Mouse (Mus musculus) adipocyte (in vitro differentiated cells): ENCODE measurements around the gene Angptl1.
A peak's percentile ranks its signal among the peaks of the same experiment; 100 is the strongest.

Experiments used
- DNase-seq: peaks from one replicate; pipeline ENCODE4 v3.0.0-alpha.2; 2016; ENCODE audit warnings: low spot score

The Angptl1 gene

GRCm38 (mm10) chr1:156838177-156838576 lies at the start of gene Angptl1:
Angptl1 (plus strand) TSS chr1:156838562.
- peak; percentile 54 for DNase-seq

DNA sequence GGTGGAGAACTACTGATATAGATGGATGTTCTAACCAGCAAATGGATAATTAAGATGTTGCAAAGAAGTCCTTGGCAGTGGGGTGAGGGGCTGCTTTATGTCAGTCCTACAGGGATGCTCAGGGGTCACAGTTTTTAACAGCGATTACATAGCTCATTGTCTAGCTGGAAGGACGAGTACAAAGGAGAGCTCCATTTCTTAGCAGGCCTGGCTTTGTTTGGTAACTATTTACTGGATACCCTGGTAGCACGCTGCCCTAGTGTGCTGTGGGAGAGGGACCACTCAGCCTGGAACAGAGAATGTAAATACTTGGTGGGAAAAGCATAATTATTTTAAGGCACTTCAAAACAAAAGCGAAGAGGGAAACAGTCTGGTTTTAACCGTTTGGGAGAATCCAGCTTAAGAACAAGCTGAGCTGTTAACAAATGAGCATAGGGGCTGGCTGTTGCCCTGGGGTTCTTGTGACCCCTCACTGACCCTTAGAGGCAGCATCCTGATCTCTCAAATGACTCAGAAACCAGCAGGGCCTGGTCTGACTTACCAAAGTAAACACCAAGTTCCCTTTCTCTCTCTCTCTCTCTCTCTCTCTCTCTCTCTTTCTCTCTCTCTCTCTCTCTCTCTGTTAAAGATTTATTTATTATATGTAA lies 48.4 kb upstream of the Angptl1 start:
- DNase-seq: no peak

DNA sequence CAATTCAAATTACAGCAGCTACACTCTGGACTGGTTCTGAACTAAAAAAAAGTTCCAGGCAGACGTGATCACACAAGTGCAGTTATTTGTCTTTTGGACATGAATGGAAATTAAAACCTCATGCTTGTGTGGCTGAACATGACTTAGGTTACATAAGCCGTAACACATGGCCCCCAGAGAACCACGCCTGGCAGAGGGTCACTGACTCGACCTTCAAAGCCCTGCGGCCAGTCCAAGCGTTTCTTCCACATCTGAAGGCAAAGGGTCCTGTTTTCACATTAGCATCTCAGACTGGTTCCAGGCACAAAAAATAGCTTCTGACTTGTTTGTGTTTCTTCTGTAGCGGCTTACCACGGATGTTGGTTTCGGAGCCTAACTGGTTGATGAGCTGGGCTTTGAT lies 42.1 kb upstream of the Angptl1 start:
- DNase-seq: no peak

GRCm38 (mm10) chr1:156801276-156801675 lies 37.1 kb upstream of the Angptl1 start:
- DNase-seq: no peak

DNA sequence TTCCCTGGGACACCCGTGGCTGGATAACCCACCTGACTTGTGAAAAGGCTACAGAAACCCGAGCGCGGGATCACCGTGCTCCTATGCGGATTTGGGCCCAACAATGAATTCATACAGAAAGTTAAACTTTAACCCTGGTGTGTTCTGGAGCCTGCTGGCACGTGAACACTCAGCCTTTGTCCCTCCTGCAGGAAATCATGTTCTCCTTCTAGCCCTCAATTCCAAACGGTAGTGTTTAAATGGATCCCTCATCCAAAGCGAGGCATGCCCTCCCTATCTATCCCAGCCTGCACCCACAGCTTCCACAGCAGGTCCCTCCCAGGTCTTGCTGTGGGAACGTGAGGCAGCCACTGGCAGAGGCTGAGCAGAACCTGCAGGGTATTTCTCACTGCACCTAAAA lies 30.0 kb upstream of the Angptl1 start:
- no peak for DNase-seq

- no peak for DNase-seq
These were observed 26.4 kb upstream of the Angptl1 start for GRCm38 (mm10) chr1:156811928-156812327.

DNA sequence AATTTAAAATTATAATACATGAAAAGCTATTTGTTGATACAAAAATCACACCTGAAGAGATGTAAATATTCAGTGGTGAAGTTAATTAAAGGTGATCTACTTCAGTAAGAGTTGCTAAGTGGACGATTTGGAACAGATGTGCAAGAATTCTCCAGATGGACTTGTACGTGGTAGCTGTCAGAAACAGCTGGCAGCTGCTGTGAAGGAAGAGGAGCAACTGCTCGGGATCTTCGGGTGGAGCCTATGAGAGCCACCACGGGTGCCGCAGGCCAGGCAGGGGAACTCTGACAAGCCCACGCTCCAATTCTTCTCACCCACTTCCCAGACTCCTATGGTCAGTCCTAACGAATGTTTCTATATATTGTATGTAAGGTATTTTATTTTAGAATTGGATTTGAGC lies 25.6 kb upstream of the Angptl1 start:
- no peak for DNase-seq

DNA sequence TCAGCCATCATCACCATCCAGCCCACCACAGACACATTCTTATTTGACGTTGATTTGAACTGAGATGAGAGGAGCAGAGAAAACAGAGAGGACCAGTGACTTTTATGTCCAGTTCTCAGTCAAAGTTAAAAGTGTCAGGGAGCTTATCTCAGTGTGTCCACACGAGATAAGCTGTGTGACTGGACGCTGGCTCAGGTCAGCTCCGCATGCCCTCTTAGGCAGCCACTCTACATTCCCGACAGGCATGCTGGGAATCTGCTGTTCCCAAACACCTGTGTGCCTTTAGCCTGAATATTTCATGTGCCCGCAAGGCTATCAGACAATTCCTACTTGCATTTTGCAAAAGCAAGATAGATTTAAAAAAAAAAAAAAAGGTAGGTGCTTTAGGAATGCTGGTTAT lies 24.9 kb upstream of the Angptl1 start:
- DNase-seq: no peak

GRCm38 (mm10) chr1:156819236-156819635 lies 19.1 kb upstream of the Angptl1 start:
- DNase-seq: no peak

DNA sequence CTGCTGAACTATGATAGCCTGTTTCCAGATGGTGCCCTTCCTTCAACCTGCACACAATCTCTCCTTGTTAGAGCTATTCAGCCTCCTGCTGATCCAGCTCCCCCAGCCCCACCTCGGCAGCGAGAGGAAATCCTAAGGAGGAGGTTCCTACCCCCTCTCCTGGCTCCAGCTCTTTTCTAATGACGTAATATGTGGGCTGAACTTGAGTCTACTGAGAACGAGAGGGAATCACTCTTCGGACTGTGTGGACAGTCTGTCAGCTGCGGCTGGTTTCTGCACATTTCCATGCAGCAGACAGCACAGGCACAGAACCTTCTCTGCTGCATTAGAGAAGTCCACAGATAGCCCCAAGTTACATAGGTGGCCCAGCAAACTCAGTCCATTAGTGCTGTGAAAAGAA lies 333 bp downstream of the Angptl1 start:
- DNase-seq: peak; percentile 78

GRCm38 (mm10) chr1:156841625-156842339 lies 3.4 kb downstream of the Angptl1 start:
- no peak for DNase-seq

- DNase-seq: no peak
These were observed 8.7 kb downstream of the Angptl1 start for GRCm38 (mm10) chr1:156847098-156847497.

GRCm38 (mm10) chr1:156852409-156852808 lies 14.0 kb downstream of the Angptl1 start:
- DNase-seq: no peak

- no peak for DNase-seq
These were observed 14.5 kb downstream of the Angptl1 start for GRCm38 (mm10) chr1:156852872-156853271.

- DNase-seq: no peak
These were observed 16.2 kb downstream of the Angptl1 start for GRCm38 (mm10) chr1:156854558-156854957.

DNA sequence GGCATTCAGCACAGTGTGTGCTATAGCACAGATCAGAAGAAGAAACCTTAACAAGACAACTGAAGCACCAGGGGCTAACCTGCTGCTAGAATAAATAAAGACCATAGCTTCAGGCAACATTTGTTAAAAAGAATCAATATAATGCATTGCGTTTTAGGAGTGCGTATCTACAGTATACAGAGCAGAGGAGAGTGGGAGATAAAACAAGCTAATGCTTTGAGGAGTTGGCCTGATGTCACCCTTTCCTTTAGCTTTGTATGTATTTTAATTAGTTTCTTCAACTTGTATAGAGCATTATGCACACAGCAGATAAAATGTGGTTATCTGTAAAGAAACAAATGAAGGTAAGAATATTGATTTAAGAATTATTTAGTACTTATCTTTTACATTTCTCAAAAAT lies 18.3 kb downstream of the Angptl1 start:
- DNase-seq: no peak

GRCm38 (mm10) chr1:156859156-156859555 lies 20.8 kb downstream of the Angptl1 start:
- DNase-seq: no peak

- DNase-seq: no peak
These were observed 21.4 kb downstream of the Angptl1 start for GRCm38 (mm10) chr1:156859711-156860250.

DNA sequence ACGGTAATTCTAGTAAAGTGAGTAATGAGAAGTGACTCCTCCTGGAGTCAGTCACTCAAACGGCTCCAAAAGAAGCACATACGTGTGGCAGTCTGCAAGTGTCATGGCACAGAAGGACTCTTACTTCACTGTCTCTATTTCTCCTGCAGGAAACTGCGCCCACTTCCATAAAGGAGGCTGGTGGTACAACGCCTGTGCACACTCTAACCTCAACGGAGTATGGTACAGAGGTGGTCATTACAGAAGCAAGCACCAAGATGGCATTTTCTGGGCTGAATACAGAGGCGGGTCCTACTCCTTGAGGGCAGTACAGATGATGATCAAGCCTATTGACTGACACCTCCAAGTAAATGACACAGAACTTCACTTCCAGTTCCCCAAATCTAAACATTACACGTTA lies 21.9 kb downstream of the Angptl1 start:
- no peak for DNase-seq

GRCm38 (mm10) chr1:156861475-156862043 lies 23.2 kb downstream of the Angptl1 start:
- DNase-seq: no peak

DNA sequence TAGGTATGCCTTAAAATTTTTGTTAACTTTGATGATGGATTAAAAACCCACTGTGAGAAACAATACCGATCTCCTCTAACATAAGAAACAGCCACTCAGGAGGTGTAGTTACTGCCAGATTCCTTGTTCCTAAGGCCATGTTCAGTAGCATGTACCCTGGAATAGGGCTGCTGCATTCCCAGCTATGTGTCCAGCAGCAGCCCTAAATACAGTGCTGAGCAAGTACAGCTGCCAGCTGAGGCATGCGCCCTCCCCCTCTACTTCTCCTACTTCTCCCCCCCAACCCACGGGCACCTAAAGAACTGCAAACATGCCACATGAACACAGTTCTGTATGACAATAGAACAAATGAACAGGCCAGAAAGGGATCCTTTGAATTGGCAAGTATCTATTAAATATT lies 25.4 kb downstream of the Angptl1 start:
- DNase-seq: no peak

DNA sequence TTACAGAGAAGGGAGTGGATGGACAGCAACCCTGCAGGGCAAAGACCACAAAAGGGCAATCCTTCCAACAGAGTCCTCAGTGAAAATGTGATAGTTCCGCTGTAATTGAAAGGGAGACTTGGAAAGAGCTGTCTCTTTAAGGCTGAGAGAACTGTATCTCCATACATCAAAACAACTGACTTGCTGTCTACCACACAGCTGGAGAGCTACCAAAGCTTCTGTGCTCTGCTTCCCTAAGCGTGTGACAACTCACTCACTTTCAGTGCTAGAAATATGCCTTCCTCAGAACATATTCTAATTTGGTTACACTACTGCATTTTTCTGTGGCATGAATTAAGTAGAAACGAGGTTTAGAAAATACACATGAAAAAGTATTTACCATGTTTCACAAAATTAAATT lies 25.9 kb downstream of the Angptl1 start:
- DNase-seq: peak; percentile 28

DNA sequence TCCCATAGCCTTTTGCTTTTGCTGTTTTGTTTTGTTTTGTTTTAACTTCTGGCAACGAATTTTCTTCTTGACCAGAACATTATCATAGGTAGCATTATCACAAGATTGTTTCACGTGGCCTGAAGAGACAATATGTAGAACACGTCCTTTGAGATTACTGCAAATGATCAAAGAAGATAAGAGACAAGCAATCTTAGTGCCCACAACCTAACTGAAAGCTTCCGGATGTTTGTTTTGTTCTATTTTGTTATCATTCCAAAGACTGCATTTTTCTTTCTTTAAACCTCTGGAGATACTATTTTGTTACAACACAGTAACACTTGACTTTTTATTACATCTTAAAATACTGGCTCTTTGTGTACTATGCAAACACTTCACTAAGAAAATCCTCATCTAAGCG lies 31.7 kb downstream of the Angptl1 start:
- no peak for DNase-seq
